Mouse (Mus musculus) hindbrain, embryonic 13.5 days (tissue): ENCODE measurements around the gene Nkd1. TPM values are rescaled to one million over a fixed set of nuclear protein-coding genes. Genes with fewer than 3 reads are reported as not detected.

Experiments
- ATAC-seq: fragments of 200-750 bp; cut with Nextera tagmentation; 2 replicates; pipeline ENCODE4 v1.8.0; 2017; ENCODE audit warnings: moderate TSS enrichment; ENCODE audit not compliant: low FRiP score
- H3K27ac ChIP-seq: fragments of 300-500 bp; sonication (generic); 2 replicates; pipeline ENCODE4 v1.5.1; 2015; ENCODE audit warnings: inconsistent platforms, mild to moderate bottlenecking, moderate library complexity
- H3K27me3 ChIP-seq: fragments of 300-500 bp; sonication (generic); 2 replicates; pipeline ENCODE4 v1.6.1; 2015; ENCODE audit warnings: mild to moderate bottlenecking, inconsistent platforms
- H3K36me3 ChIP-seq: fragments of 300-500 bp; sonication (generic); 2 replicates; pipeline ENCODE4 v1.6.1; 2015; ENCODE audit warnings: mild to moderate bottlenecking, inconsistent platforms
- H3K4me1 ChIP-seq: fragments of 300-500 bp; sonication (generic); replicated peaks from 2 replicates; pipeline ENCODE4 v1.6.1; 2015; ENCODE audit warnings: inconsistent platforms
- H3K4me2 ChIP-seq: fragments of 300-500 bp; sonication (generic); 2 replicates; pipeline ENCODE4 v1.6.1; 2015; ENCODE audit warnings: inconsistent platforms, mild to moderate bottlenecking, moderate library complexity
- H3K4me3 ChIP-seq: fragments of 300-500 bp; sonication (generic); 2 replicates; pipeline ENCODE4 v1.5.1; 2015; ENCODE audit warnings: mild to moderate bottlenecking, inconsistent platforms
- H3K9ac ChIP-seq: fragments of 300-500 bp; sonication (generic); 2 replicates; pipeline ENCODE4 v1.6.1; 2015; ENCODE audit warnings: mild to moderate bottlenecking, inconsistent platforms
- H3K9me3 ChIP-seq: fragments of 300-500 bp; sonication (generic); 2 replicates; pipeline ENCODE4 v1.6.1; 2016; ENCODE audit warnings: inconsistent platforms
- WGBS: fragments of 180-500 bp; shearing (Covaris S2); methylation state at CpG from one replicate; pipeline ENCODE4 v1.1.7; 2015; 5-methylcytosine and 5-hydroxymethylcytosine counted together
- polyA plus RNA-seq: library from polyadenylated mRNA; unstranded; fragments of >200 nt; fragmentation: Nextera tagmentation; extraction: Ambion mirVana; gene quantifications from 2 replicates; pipeline ENCODE4 v1.2.1, GENCODE M21; 2015

Nkd1 gene
- polyA plus RNA-seq, 1 experiment from 2014 or later, result 76.0 TPM

DNA sequence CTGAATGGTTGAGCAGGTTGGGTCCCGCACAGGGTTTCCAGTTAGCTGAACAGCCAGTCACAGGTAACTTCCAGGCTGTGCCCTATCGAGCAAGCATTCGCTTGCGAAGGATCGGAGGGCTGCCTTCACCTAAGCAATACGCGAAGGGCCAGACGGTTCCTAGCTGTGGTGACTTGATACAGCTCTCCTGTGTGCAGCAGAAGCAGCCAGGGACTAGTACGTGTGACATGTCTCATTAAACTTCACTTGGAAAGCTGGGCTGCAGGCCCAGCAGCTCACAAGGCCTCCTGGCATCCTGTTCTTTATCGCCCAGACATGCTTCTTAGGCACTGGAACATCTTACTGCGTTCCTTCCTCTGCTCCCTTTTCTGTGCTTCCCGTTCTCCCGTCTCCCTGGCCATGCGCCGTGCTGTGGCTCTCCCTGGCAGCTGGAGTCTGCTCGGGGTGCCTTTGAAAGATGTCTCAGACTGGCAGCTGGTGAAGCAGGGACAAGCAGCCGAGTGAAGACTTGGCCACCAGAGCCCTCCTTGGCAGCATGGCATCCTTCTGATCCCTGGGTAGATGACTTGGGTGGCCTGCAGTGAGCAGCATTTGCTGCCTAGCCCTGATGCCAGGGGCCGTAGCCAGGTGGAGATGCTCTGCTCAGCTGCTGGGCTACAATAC, 58.6 kb downstream of the Nkd1 start:
- Histone ChIP-seq H3K27me3 (no peaks in the 10 kb centered on the region), H3K4me3 (no peak overlapping the region), H3K36me3 (no peaks in the 10 kb centered on the region; the same call in 1 of the 2 replicates), H3K9me3 (no peaks in the 10 kb centered on the region), H3K4me1 (peaks cover 45% of the 10 kb centered on the region), H3K27ac (peak overlapping the region; percentile 49), H3K9ac (no peak overlapping the region), H3K4me2 (no peak overlapping the region)
- whole genome bisulfite sequencing, result 76% methylated on average over 18 of the region's 18 CpGs
- no peak for ATAC-seq

DNA sequence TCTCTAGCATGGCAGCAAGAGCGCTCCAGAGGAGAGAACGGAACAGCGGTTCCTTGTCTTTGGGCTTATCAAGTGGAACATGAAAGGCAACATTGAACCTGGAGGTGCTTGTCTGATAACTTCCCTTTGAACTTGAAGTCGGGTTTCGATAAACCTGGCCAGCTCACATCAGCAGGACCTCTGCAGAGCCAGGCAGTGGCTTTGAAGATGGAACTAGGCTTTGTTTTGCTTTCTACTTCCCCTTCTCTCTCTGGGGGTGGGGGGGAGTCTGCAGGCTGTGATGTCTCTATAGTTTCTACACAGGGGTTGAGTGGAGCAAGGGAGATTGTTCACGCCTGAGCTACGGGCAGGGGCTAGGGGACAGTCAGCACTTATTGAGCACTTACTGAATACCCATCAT, 59.6 kb downstream of the Nkd1 start:
- Histone ChIP-seq H3K9me3 (no peaks in the 10 kb centered on the region), H3K4me3 (no peak overlapping the region), H3K27me3 (no peaks in the 10 kb centered on the region), H3K27ac (no peak overlapping the region), H3K36me3 (peaks cover 2% of the 10 kb centered on the region; the same call in 1 of the 2 replicates), H3K4me1 (peaks cover 44% of the 10 kb centered on the region), H3K9ac (no peak overlapping the region), H3K4me2 (no peak overlapping the region)
- no peak for ATAC-seq
- 83% methylated on average over 7 of the region's 7 CpGs for WGBS

GRCm38 (mm10) chr8:88583863-88584262, 62.7 kb downstream of the Nkd1 start:
- H3K4me1 ChIP-seq, result peaks cover 24% of the 10 kb centered on the region
- no peak overlapping the region for H3K4me3 ChIP-seq
- 91% methylated on average over 3 of the region's 3 CpGs for WGBS
- H3K36me3 ChIP-seq, result peaks cover 16% of the 10 kb centered on the region
- no peak overlapping the region for H3K9ac ChIP-seq
- no peak overlapping the region for H3K27ac ChIP-seq
- no peaks in the 10 kb centered on the region for H3K27me3 ChIP-seq
- no peak overlapping the region for H3K4me2 ChIP-seq
- ATAC-seq, result no peak
- H3K9me3 ChIP-seq, result no peaks in the 10 kb centered on the region

DNA sequence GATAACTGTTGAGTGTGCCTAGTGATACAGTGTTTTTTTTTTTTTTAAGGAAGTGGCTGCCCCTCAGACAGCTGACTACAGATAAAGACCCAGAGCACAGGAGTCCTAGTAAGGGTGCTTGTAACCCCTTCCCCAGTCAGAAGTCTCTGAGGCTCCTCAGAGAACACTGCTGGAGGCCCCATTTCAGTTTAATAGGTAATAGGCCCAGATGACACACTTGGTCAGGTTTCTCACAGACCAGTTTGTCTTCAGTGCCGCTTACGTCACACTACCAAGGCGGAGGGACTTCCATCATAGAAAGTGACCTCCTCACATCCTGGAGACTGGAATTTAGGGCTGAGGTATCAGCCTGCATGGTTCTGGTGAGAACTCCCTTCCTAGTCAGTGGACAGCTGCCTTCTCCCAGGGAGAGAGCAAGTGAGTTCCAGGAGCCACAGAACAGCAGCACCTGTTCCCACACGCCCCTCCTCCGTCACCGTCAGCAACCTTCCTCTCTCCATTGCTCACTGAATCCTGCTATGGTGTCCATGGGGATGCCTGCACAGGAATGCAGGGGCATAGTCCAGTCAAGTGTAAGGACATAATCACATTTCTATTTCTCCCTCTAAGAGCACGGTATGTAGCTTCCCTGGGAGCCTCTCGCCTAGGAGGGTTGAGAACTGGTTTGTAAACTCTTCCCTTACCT, 67.2 kb downstream of the Nkd1 start:
- 88% methylated on average over 8 of the region's 8 CpGs for WGBS

GRCm38 (mm10) chr8:88590226-88590625, 69.1 kb downstream of the Nkd1 start:
- H3K27me3 ChIP-seq, result no peaks in the 10 kb centered on the region
- peaks cover 27% of the 10 kb centered on the region for H3K36me3 ChIP-seq
- WGBS, result 85% methylated on average over 6 of the region's 6 CpGs

More for the DNA sequence above, 67.2 kb downstream of the Nkd1 start:
- Histone ChIP-seq H3K9me3 (no peaks in the 10 kb centered on the region), H3K4me1 (no peaks in the 10 kb centered on the region), H3K27ac (no peak overlapping the region), H3K9ac (no peak overlapping the region), H3K4me2 (no peak overlapping the region), H3K36me3 (peaks cover 29% of the 10 kb centered on the region), H3K4me3 (no peak overlapping the region), H3K27me3 (no peaks in the 10 kb centered on the region)
- no peak for ATAC-seq

GRCm38 (mm10) chr8:88593947-88594346, 72.8 kb downstream of the Nkd1 start:
- Histone ChIP-seq H3K27ac (no peak overlapping the region), H3K9me3 (no peaks in the 10 kb centered on the region), H3K27me3 (no peaks in the 10 kb centered on the region), H3K4me1 (peaks cover 8% of the 10 kb centered on the region), H3K9ac (no peak overlapping the region), H3K4me3 (no peak overlapping the region), H3K36me3 (peaks cover 12% of the 10 kb centered on the region; the same call in 1 of the 2 replicates), H3K4me2 (no peak overlapping the region)
- no peak for ATAC-seq
- 95% methylated on average over 1 of the region's 1 CpGs for WGBS

More at GRCm38 (mm10) chr8:88590226-88590625, 69.1 kb downstream of the Nkd1 start:
- H3K4me3 ChIP-seq, result no peak overlapping the region
- no peak overlapping the region for H3K4me2 ChIP-seq
- H3K27ac ChIP-seq, result no peak overlapping the region
- H3K9ac ChIP-seq, result no peak overlapping the region
- H3K4me1 ChIP-seq, result peaks cover 4% of the 10 kb centered on the region; the same call in 1 of the 2 replicates
- no peak for ATAC-seq
- no peaks in the 10 kb centered on the region for H3K9me3 ChIP-seq

DNA sequence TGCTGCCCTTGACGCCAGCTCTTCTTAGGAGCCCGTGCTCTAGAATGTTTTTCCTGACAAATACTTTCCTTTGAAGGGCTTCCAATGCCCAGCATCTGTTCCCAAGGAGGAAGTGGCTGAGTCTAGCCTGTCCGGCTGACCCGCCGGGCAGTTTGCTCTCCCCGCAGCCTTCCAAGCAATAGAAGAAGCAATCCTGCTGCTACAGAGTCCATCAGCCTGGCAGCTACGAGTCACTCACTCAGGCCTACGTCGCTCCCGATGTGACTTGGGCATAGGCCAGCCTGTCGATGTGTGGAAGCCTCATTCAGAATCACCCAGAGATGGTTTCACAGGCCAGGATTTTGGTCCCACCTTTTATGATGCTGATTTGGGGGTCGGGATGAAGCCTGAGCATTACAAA, 74.9 kb downstream of the Nkd1 start:
- H3K27ac ChIP-seq, result 0 out of 2 replicates have a peak overlapping the region, but pooled peaks have one; percentile 8
- 79% methylated on average over 12 of the region's 12 CpGs for WGBS
- H3K4me1 ChIP-seq, result peaks cover 8% of the 10 kb centered on the region
- no peaks in the 10 kb centered on the region for H3K27me3 ChIP-seq
- H3K4me2 ChIP-seq, result no peak overlapping the region
- no peak overlapping the region for H3K4me3 ChIP-seq
- no peak overlapping the region for H3K9ac ChIP-seq
- peaks cover 5% of the 10 kb centered on the region; the same call in 1 of the 2 replicates for H3K36me3 ChIP-seq
- no peaks in the 10 kb centered on the region for H3K9me3 ChIP-seq
- ATAC-seq, result no peak

DNA sequence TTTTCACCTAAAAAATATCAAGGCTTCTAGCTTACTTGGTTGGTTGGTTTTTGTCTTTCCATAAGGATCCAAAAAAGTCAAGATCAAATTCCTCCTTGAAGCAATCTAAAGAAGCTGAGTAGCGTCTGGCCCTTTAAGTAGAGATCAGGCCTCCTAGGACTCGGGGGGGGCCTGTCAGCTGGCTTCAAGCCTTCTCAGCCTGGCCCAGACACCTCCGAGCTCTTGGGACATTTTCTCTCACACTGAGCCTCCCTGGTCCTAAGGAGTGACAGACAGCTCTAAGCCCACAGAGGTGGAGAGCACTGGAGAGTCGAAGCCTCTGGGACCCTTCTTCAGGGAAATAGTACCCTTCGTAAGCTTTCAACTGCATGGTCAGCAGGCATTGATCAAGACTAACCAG, 77.4 kb downstream of the Nkd1 start:
- Histone ChIP-seq H3K36me3 (no peaks in the 10 kb centered on the region), H3K9ac (no peak overlapping the region), H3K27ac (no peak overlapping the region), H3K27me3 (no peaks in the 10 kb centered on the region), H3K4me3 (no peak overlapping the region), H3K4me1 (peaks cover 15% of the 10 kb centered on the region), H3K4me2 (no peak overlapping the region), H3K9me3 (no peaks in the 10 kb centered on the region)
- 69% methylated on average over 5 of the region's 5 CpGs for WGBS
- no peak for ATAC-seq

DNA sequence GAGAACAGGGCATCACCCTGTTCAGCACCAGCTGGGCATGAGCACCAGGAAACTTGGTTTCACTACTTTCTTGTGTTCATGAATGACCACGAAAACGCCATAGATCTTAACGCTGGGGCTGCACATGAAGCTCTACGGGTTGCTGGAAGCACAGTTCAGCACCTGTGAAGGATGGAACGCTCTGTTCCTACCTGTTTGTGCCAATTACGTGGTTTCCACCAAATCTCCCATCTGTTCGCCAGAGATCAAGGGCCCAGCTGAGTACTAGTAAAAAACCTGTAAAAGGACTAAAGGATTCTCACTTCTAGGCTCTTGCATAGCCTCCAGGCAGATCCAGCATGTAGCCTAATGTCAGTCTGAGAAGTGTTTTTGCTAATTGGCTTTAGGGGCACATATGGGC, 78.3 kb downstream of the Nkd1 start:
- no peak for ATAC-seq
- Histone ChIP-seq H3K9ac (no peak overlapping the region), H3K27ac (no peak overlapping the region), H3K36me3 (no peaks in the 10 kb centered on the region), H3K4me2 (no peak overlapping the region), H3K4me1 (peaks cover 20% of the 10 kb centered on the region), H3K4me3 (no peak overlapping the region), H3K9me3 (no peaks in the 10 kb centered on the region), H3K27me3 (no peaks in the 10 kb centered on the region)
- 92% methylated on average over 7 of the region's 7 CpGs for WGBS

DNA sequence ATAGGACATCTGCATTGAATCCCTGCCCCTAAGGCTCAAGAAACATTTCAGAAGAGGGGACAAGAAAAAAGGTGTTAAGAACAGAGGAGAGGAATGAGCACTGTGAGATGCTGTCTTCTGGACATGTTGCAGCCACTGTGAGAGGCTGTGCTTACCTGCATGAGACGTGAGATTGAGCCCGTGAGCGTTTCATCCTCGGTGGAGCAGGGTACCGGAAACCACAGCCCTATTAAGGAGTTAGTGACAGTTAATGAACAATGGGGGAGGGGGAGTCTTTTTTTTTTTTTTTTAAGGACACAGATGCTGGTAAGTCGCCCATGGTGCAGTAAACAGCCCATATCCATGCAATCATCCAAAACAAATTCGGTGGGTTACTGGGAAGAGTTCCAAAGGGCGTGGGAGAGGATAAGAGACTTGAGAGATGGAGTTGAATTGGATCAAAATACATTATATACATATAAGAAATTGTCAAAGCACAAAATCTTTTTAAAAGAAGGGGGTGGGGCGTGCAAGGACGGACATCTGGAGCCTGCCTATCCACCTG, 82.4 kb downstream of the Nkd1 start:
- ATAC-seq, result peak; percentile 58
- WGBS, result 1% methylated on average over 10 of the region's 10 CpGs
- H3K4me2 ChIP-seq, result peak overlapping the region; percentile 61
- peaks cover 27% of the 10 kb centered on the region for H3K4me1 ChIP-seq
- H3K36me3 ChIP-seq, result no peaks in the 10 kb centered on the region
- H3K9me3 ChIP-seq, result no peaks in the 10 kb centered on the region
- H3K27ac ChIP-seq, result peak overlapping the region; percentile 55; the same call in 1 of the 2 replicates
- H3K27me3 ChIP-seq, result no peaks in the 10 kb centered on the region
- peak overlapping the region; percentile 53; the same call in 1 of the 2 replicates for H3K9ac ChIP-seq
- H3K4me3 ChIP-seq, result peak overlapping the region; percentile 38

DNA sequence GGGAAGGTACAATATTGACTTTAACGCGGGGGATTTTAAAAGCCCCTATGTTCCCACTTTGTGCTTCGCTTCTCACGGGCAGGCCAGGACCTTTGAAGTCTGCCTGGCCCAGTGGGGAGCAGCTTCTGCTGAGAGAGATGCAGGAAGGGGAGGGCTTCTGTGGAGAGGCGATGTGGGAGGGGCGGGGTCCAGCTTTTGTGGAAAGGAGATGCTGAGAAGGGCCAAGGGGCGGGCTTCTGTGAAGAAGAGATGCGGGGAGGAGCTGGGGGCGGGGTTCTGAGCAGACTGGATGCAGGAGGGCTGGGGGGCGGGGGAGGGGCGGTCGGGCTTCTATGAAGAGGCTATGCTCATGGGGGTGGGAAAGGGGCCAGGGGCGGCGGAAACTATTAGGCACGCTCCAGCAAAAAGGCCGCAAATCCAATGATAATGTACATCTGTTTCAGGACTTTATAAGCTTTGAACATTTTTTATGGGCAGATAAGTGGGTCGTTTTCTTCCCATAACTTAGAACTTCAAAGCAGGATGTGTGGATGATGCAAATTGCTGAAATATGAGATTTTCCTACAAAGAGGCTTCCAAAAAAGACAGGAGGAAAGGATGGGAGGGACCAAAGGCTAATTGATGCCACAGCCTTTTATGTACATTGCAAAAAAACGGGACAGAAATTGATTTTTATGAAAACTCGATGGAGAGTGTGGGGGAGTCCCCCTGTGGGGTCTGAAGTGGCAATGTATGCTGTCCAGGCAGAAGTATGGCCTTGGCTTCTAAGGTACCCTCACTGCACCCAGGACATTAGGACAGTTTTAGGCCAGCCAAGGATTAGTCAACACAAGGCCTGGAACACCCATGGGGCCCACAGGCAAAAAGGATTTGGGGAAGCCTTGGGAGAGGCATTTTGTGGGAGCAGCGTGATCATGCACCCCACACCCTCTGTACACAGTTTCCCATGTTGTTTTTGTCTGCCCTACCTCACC, 83.2 kb downstream of the Nkd1 start:
- peak overlapping the region; percentile 55; the same call in 1 of the 2 replicates for H3K27ac ChIP-seq
- peak overlapping the region; percentile 61 for H3K4me2 ChIP-seq
- H3K9ac ChIP-seq, result peak overlapping the region; percentile 53; the same call in 1 of the 2 replicates
- peak overlapping the region; percentile 38 for H3K4me3 ChIP-seq
- 5% methylated on average over 20 of the region's 20 CpGs for WGBS
- ATAC-seq, result peak; percentile 88
- peaks cover 27% of the 10 kb centered on the region for H3K4me1 ChIP-seq
- H3K9me3 ChIP-seq, result no peaks in the 10 kb centered on the region
- H3K27me3 ChIP-seq, result 0 out of 2 replicates have a peak, but pooled peaks cover 7% of the 10 kb centered on the region
- no peaks in the 10 kb centered on the region for H3K36me3 ChIP-seq
